Mouse (Mus musculus) small intestine, adult 2 months (tissue): ENCODE results near the gene Vps8.

Experiments
- CTCF ChIP-seq: fragments of 200-500 bp; IDR thresholded peaks from 2 replicates; pipeline ENCODE4 v1.5.1; 2012; ENCODE audit warnings: low read depth, mild to moderate bottlenecking, control low read depth, inconsistent platforms, low read length, moderate library complexity, mixed read lengths; ENCODE audit not compliant: insufficient replicate concordance, insufficient read length; ENCODE audit errors: extremely low read depth
- POLR2A ChIP-seq: fragments of 200-500 bp; IDR thresholded peaks from 2 replicates; pipeline ENCODE4 v1.6.1; 2012; ENCODE audit warnings: low read depth, mild to moderate bottlenecking, control low read depth, inconsistent platforms, low read length, moderate library complexity

GRCm38 (mm10) chr16:21418012-21418411 is 4.9 kb upstream of the Vps8 start:
- TF ChIP-seq POLR2A (no peak), CTCF (no peak)
